Mouse (Mus musculus) limb, embryonic 11.5 days (tissue): ENCODE measurements around the gene Nop53. TPM values are rescaled to one million over a fixed set of nuclear protein-coding genes. Genes with fewer than 3 reads are reported as not detected.

Source experiments
- ATAC-seq: fragments of 200-750 bp; cut with Nextera tagmentation; 2 replicates; pipeline ENCODE4 v1.8.0; 2017; ENCODE audit warnings: low read depth; ENCODE audit not compliant: insufficient number of reproducible peaks, low FRiP score, low TSS enrichment
- DNase-seq: peaks from one replicate; pipeline ENCODE4 v3.0.0-alpha.2; 2015; ENCODE audit warnings: low spot score
- H3K27ac ChIP-seq: fragments of 300-500 bp; sonication (generic); replicated peaks from 2 replicates; pipeline ENCODE4 v1.5.1; 2014; ENCODE audit warnings: low read depth, mild to moderate bottlenecking, low read length
- H3K27me3 ChIP-seq: fragments of 300-500 bp; sonication (generic); 2 replicates; pipeline ENCODE4 v1.6.1; 2014; ENCODE audit warnings: mild to moderate bottlenecking, low read length, mixed read lengths; ENCODE audit not compliant: control insufficient read depth, insufficient read depth
- H3K36me3 ChIP-seq: fragments of 300-500 bp; sonication (generic); 2 replicates; pipeline ENCODE4 v1.6.1; 2014; ENCODE audit warnings: mild to moderate bottlenecking, low read length, moderate library complexity, mixed read lengths; ENCODE audit not compliant: control insufficient read depth, insufficient read depth
- H3K4me1 ChIP-seq: fragments of 300-500 bp; sonication (generic); 2 replicates; pipeline ENCODE4 v1.6.1; 2014; ENCODE audit warnings: low read length, mixed read lengths; ENCODE audit not compliant: control insufficient read depth, insufficient read depth
- H3K4me2 ChIP-seq: fragments of 300-500 bp; sonication (generic); 2 replicates; pipeline ENCODE4 v1.6.1; 2014; ENCODE audit warnings: low read depth, mild to moderate bottlenecking, moderate library complexity; ENCODE audit not compliant: severe bottlenecking
- H3K4me3 ChIP-seq: fragments of 300-500 bp; sonication (generic); 2 replicates; pipeline ENCODE4 v1.5.1; 2014; ENCODE audit warnings: low read depth, low read length
- H3K9ac ChIP-seq: fragments of 300-500 bp; sonication (generic); 2 replicates; pipeline ENCODE4 v1.6.1; 2014; ENCODE audit warnings: mild to moderate bottlenecking, low read length
- H3K9me3 ChIP-seq: fragments of 300-500 bp; sonication (generic); 2 replicates; pipeline ENCODE4 v1.6.1; 2016; ENCODE audit warnings: low read length; ENCODE audit not compliant: control insufficient read depth
- WGBS: fragments of 180-500 bp; shearing (Covaris S2); extraction: QIAGEN DNeasy Blood & Tissue Kit; methylation state at CpG from one replicate; pipeline ENCODE4 v1.1.7; 2014; 5-methylcytosine and 5-hydroxymethylcytosine counted together
- polyA plus RNA-seq: library from polyadenylated mRNA; unstranded; fragments of >200 nt; fragmentation: Nextera tagmentation; extraction: Ambion mirVana; gene quantifications from 2 replicates; pipeline ENCODE4 v1.2.1, GENCODE M21; 2014

Gene Nop53
- polyA plus RNA-seq, 1 experiment from 2014 or later, result 197 TPM

GRCm38 (mm10) chr7:15954436-15954835 is 8.6 kb upstream of the Nop53 start:
- no peaks in the 10 kb centered on the region for H3K27me3 ChIP-seq
- H3K4me2 ChIP-seq, result no peak overlapping the region
- ATAC-seq, result no peak
- H3K4me3 ChIP-seq, result no peak overlapping the region
- H3K27ac ChIP-seq, result no peak overlapping the region
- whole genome bisulfite sequencing, result 94% methylated on average over 7 of the region's 7 CpGs
- H3K9me3 ChIP-seq, result 0 out of 2 replicates have a peak, but pooled peaks cover 4% of the 10 kb centered on the region
- no peaks in the 10 kb centered on the region for H3K4me1 ChIP-seq
- no peak for DNase-seq
- no peak overlapping the region for H3K9ac ChIP-seq
- no peaks in the 10 kb centered on the region for H3K36me3 ChIP-seq

GRCm38 (mm10) chr7:15953307-15954074 is 7.6 kb upstream of the Nop53 start:
- DNase-seq (no peak), ATAC-seq (no peak)
- Histone ChIP-seq H3K9me3 (0 out of 2 replicates have a peak, but pooled peaks cover 4% of the 10 kb centered on the region), H3K4me2 (no peak overlapping the region), H3K4me3 (no peak overlapping the region), H3K4me1 (no peaks in the 10 kb centered on the region), H3K9ac (no peak overlapping the region), H3K36me3 (no peaks in the 10 kb centered on the region), H3K27me3 (no peaks in the 10 kb centered on the region; the same call in 1 of the 2 replicates), H3K27ac (no peak overlapping the region)
- WGBS, result 92% methylated on average over 13 of the region's 13 CpGs

- whole genome bisulfite sequencing, result 77% methylated on average over 3 of the region's 3 CpGs
- ATAC-seq, result no peak
These were observed 6.5 kb upstream of the Nop53 start for GRCm38 (mm10) chr7:15952416-15952815.

GRCm38 (mm10) chr7:15950008-15950407 is 4.1 kb upstream of the Nop53 start:
- ATAC-seq (no peak), DNase-seq (no peak)
- Histone ChIP-seq H3K27me3 (no peaks in the 10 kb centered on the region; the same call in 1 of the 2 replicates), H3K4me1 (no peaks in the 10 kb centered on the region), H3K27ac (no peak overlapping the region), H3K9ac (no peak overlapping the region), H3K9me3 (0 out of 2 replicates have a peak, but pooled peaks cover 4% of the 10 kb centered on the region), H3K4me2 (no peak overlapping the region), H3K36me3 (no peaks in the 10 kb centered on the region), H3K4me3 (no peak overlapping the region)
- WGBS, result 83% methylated on average over 15 of the region's 15 CpGs

More at GRCm38 (mm10) chr7:15952416-15952815, 6.5 kb upstream of the Nop53 start:
- Histone ChIP-seq H3K4me1 (no peaks in the 10 kb centered on the region), H3K9me3 (0 out of 2 replicates have a peak, but pooled peaks cover 4% of the 10 kb centered on the region), H3K4me3 (no peak overlapping the region), H3K27me3 (no peaks in the 10 kb centered on the region; the same call in 1 of the 2 replicates), H3K36me3 (no peaks in the 10 kb centered on the region), H3K9ac (no peak overlapping the region), H3K27ac (no peak overlapping the region), H3K4me2 (no peak overlapping the region)
- no peak for DNase-seq

- Histone ChIP-seq H3K27me3 (no peaks in the 10 kb centered on the region; the same call in 1 of the 2 replicates), H3K27ac (no peak overlapping the region), H3K36me3 (no peaks in the 10 kb centered on the region), H3K4me1 (no peaks in the 10 kb centered on the region), H3K9me3 (0 out of 2 replicates have a peak, but pooled peaks cover 4% of the 10 kb centered on the region), H3K4me2 (no peak overlapping the region; the same call in 1 of the 2 replicates), H3K4me3 (no peak overlapping the region), H3K9ac (no peak overlapping the region)
- WGBS, result 81% methylated on average over 7 of the region's 7 CpGs
- no peak for DNase-seq
- no peak for ATAC-seq
These were observed 3.4 kb upstream of the Nop53 start for GRCm38 (mm10) chr7:15949216-15949790.

- DNase-seq, result peak; percentile 83
- Histone ChIP-seq H3K36me3 (peaks cover 5% of the 10 kb centered on the region), H3K9ac (peak overlapping the region; percentile 34; the same call in 1 of the 2 replicates), H3K9me3 (0 out of 2 replicates have a peak, but pooled peaks cover under 1% of the 10 kb centered on the region), H3K4me1 (no peaks in the 10 kb centered on the region), H3K27me3 (no peaks in the 10 kb centered on the region; the same call in 1 of the 2 replicates), H3K4me3 (no peak overlapping the region), H3K27ac (no peak overlapping the region), H3K4me2 (peak overlapping the region; percentile 34)
- peak; percentile 52; the same call in 1 of the 2 replicates for ATAC-seq
- 5% methylated on average over 23 of the region's 23 CpGs for WGBS
These were observed 2.6 kb upstream of the Nop53 start for GRCm38 (mm10) chr7:15948381-15948941.

- WGBS, result 40% methylated on average over 4 of the region's 4 CpGs
- H3K27ac ChIP-seq, result no peak overlapping the region
- H3K4me2 ChIP-seq, result no peak overlapping the region
- ATAC-seq (no peak), DNase-seq (no peak)
- no peaks in the 10 kb centered on the region; the same call in 1 of the 2 replicates for H3K27me3 ChIP-seq
- no peaks in the 10 kb centered on the region for H3K4me1 ChIP-seq
- no peaks in the 10 kb centered on the region for H3K9me3 ChIP-seq
- H3K36me3 ChIP-seq, result peaks cover 7% of the 10 kb centered on the region
- no peak overlapping the region for H3K4me3 ChIP-seq
- no peak overlapping the region for H3K9ac ChIP-seq
These were observed 1.9 kb upstream of the Nop53 start for GRCm38 (mm10) chr7:15947653-15948260.

- no peak for ATAC-seq
- Histone ChIP-seq H3K27me3 (no peaks in the 10 kb centered on the region; the same call in 1 of the 2 replicates), H3K4me3 (peak overlapping the region; percentile 73), H3K36me3 (peaks cover 24% of the 10 kb centered on the region), H3K4me2 (peak overlapping the region; percentile 86), H3K9ac (peak overlapping the region; percentile 79), H3K27ac (no peak overlapping the region; the same call in 1 of the 2 replicates), H3K4me1 (no peaks in the 10 kb centered on the region), H3K9me3 (no peaks in the 10 kb centered on the region)
- 9% methylated on average over 8 of the region's 8 CpGs for WGBS
- no peak for DNase-seq
These were observed 663 bp downstream of the Nop53 start for GRCm38 (mm10) chr7:15945211-15945610.
